Mouse (Mus musculus) ES-Bruce4 (cell line): ENCODE results near the gene 2510009E07Rik. TPM values are rescaled to one million over a fixed set of nuclear protein-coding genes. Genes with fewer than 3 reads are reported as not detected.

Source experiments
- H3K27ac ChIP-seq: 2 replicates; pipeline ENCODE4 v1.5.1; 2012; ENCODE audit warnings: low read length, inconsistent platforms; ENCODE audit not compliant: insufficient read depth
- H3K27me3 ChIP-seq: 2 replicates; pipeline ENCODE4 v1.6.1; 2012; ENCODE audit warnings: mild to moderate bottlenecking, low read length, inconsistent platforms; ENCODE audit not compliant: control insufficient read depth, poor library complexity, insufficient read depth, severe bottlenecking
- H3K36me3 ChIP-seq: 2 replicates; pipeline ENCODE4 v1.6.1; 2012; ENCODE audit warnings: inconsistent platforms, mild to moderate bottlenecking, low read length, moderate library complexity; ENCODE audit not compliant: control insufficient read depth, poor library complexity, insufficient read depth, severe bottlenecking
- H3K4me1 ChIP-seq: one replicate; pipeline ENCODE4 v1.8.1; 2011; ENCODE audit warnings: low read length; ENCODE audit not compliant: control insufficient read depth, insufficient read depth
- H3K4me3 ChIP-seq: 2 replicates; pipeline ENCODE4 v1.5.1; 2011; ENCODE audit warnings: low read depth, mild to moderate bottlenecking, low read length
- H3K9ac ChIP-seq: 2 replicates; pipeline ENCODE4 v1.6.1; 2012; ENCODE audit warnings: low read depth, mild to moderate bottlenecking, inconsistent platforms; ENCODE audit not compliant: poor library complexity, severe bottlenecking
- H3K9me3 ChIP-seq: replicated peaks from 2 replicates; pipeline ENCODE4 v1.6.1; 2012; ENCODE audit warnings: mild to moderate bottlenecking, low read length, inconsistent platforms; ENCODE audit not compliant: control insufficient read depth, poor library complexity, insufficient read depth, severe bottlenecking
- CTCF ChIP-seq: IDR thresholded peaks from one replicate; pipeline ENCODE4 v1.8.1; 2011; ENCODE audit warnings: low read depth, low read length
- EP300 ChIP-seq: IDR thresholded peaks from 2 replicates; pipeline ENCODE4 v1.6.1; 2011; ENCODE audit warnings: low read depth, low read length; ENCODE audit not compliant: insufficient read depth
- POLR2A ChIP-seq: IDR thresholded peaks from one replicate; pipeline ENCODE4 v1.8.1; 2011; ENCODE audit warnings: low read length; ENCODE audit not compliant: insufficient read depth
- polyA plus RNA-seq: library from polyadenylated mRNA; stranded (reverse); fragments of >200 nt; gene quantifications from 2 replicates; pipeline ENCODE4 v1.2.4, GENCODE M21; 2011; ENCODE audit warnings: low read depth; ENCODE audit not compliant: missing spikeins, insufficient read depth, insufficient read length

Gene 2510009E07Rik
- polyA plus RNA-seq, 1 experiment = 0.39 TPM

DNA sequence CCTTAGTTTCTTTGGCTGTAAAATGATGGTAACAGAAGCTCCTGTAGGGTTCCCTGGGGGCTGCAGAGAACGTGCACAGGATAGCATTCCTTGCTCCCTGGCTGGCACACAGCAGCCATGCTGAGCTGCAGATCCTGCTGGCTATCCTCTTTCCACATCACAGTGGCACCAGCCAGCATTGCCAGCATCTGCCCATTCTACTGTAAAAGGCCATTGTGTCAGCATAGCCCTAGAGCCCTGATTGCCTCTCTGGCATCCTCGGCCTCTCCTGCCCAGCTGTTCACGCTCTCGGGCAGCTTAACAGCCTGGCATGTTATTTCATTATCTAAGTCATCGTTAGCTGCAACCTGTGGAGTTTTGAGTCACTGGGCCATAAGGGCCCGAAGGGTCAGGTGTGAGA is 67.2 kb downstream of the 2510009E07Rik start:
- H3K27me3 ChIP-seq = no peaks in the 10 kb centered on the region
- H3K9me3 ChIP-seq = no peaks in the 10 kb centered on the region
- H3K27ac ChIP-seq = no peak overlapping the region
- no peaks in the 10 kb centered on the region for H3K4me1 ChIP-seq
- no peak overlapping the region for H3K4me3 ChIP-seq
- no peaks in the 10 kb centered on the region for H3K36me3 ChIP-seq
- H3K9ac ChIP-seq = no peak overlapping the region
- TF ChIP-seq POLR2A (no peak), EP300 (no peak), CTCF (no peak)

DNA sequence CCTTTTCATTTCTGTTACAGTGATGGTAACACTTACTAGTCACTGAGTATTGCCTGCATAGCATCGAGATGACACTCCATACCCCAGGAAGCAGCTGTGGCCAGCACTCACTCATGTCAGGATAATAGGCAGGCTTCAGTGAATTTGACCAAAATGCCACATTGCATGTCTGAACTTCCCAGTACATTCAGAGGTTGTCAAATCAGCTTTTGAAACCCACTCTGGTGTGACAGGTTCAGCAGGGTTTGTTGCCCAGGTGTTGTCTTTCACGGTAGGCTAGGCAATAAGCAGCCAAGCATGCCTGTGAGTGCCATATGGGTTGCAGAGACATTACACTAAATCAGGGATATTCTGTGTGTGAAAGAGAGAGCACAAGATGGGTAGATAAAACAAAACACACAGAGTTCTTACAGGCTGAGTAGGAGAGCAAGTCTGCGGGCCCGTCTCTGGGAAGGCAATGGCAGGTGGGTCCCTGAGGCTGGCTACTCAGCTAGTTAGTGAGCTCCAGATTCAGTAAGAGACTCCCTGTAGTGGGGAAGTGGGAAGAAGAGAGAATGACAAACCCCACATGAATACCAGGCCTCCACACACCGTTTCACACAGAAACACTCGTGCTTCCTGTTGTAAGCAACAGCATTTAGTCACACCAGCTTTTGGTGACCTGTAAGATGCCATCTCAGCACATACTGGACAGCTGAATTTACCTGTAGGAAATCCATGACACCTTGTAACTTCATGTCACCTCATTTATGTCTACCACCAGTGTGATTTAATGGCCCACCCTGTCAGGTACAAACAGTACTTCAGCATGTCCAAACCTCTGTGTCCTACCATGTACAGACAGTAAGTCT is 68.5 kb downstream of the 2510009E07Rik start:
- no peak for TF ChIP-seq EP300
- no peak for TF ChIP-seq POLR2A
- no peak for TF ChIP-seq CTCF
- Histone ChIP-seq H3K27ac (no peak overlapping the region), H3K4me3 (no peak overlapping the region), H3K9ac (no peak overlapping the region), H3K4me1 (no peaks in the 10 kb centered on the region), H3K36me3 (no peaks in the 10 kb centered on the region), H3K9me3 (no peaks in the 10 kb centered on the region), H3K27me3 (no peaks in the 10 kb centered on the region)

DNA sequence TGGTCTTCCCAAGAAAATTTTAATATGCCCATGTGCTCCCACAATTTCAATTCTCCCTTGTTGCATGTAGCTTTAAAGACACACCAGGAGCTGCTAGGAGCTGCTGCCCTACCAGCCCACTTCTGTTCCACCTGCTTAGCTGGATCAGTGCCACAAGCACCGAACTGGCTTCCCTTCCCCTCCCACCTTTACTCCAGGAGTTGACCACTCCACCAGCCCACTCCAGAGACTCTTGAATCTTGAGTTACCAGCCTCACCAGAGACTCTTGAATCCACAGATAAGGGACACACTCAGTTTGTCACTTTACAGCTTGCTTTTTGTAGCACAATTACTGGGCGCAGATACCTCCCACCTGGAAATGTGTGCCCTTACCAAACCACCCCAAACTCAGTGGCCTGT is 73.8 kb downstream of the 2510009E07Rik start:
- no peaks in the 10 kb centered on the region for H3K27me3 ChIP-seq
- no peaks in the 10 kb centered on the region for H3K4me1 ChIP-seq
- no peak overlapping the region for H3K9ac ChIP-seq
- no peaks in the 10 kb centered on the region for H3K9me3 ChIP-seq
- H3K27ac ChIP-seq = no peak overlapping the region
- no peak for TF ChIP-seq CTCF
- no peak for TF ChIP-seq EP300
- TF ChIP-seq POLR2A = no peak
- H3K4me3 ChIP-seq = no peak overlapping the region
- no peaks in the 10 kb centered on the region for H3K36me3 ChIP-seq

DNA sequence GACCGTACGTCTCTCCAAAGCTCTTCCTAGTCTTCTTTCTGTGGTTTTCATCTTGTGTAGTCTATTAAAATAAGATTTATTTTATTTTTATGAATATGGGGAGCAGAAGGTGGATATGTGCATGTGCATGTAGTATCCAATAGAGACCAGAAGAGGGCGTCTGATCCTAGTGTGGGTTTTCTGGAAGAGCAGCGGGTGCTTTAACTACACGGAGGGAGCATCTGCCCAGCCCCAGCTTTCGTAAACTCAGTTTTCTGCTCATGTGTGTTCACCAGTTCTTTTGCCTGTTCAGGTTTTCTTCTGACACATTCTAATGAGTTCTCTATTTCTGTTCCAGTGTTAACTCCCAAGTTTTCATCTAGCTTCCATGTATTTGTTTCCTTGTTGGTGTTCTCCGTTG is 78.7 kb downstream of the 2510009E07Rik start:
- H3K27me3 ChIP-seq = no peaks in the 10 kb centered on the region
- no peak overlapping the region for H3K9ac ChIP-seq
- H3K9me3 ChIP-seq = peaks cover 15% of the 10 kb centered on the region
- no peaks in the 10 kb centered on the region for H3K36me3 ChIP-seq
- TF ChIP-seq CTCF (peak; percentile 35), EP300 (no peak)
- no peak overlapping the region for H3K4me3 ChIP-seq
- no peak overlapping the region for H3K27ac ChIP-seq
- no peaks in the 10 kb centered on the region for H3K4me1 ChIP-seq

DNA sequence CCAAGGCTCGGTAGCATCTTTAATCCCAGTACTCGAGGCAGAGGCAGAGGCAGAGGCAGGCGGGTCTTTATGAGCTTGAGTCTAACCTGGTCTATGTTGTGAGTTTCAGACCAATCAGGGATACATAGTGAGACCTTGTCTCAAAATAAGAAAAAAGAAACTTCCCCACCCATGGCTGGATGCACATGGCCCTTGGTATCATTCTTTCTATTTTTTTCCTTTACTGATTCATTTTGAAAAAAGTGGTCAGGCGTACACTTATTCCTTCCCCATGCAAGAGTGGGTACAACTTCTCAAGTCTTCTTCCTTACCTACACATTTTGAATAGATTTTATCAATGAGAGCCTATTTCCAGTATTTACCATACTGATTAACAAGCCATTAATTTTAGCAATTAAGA is 84.0 kb downstream of the 2510009E07Rik start:
- Histone ChIP-seq H3K27ac (no peak overlapping the region), H3K9ac (no peak overlapping the region), H3K9me3 (peaks cover 15% of the 10 kb centered on the region), H3K36me3 (no peaks in the 10 kb centered on the region), H3K4me3 (no peak overlapping the region), H3K4me1 (no peaks in the 10 kb centered on the region), H3K27me3 (no peaks in the 10 kb centered on the region)
- TF ChIP-seq CTCF (no peak), EP300 (no peak), POLR2A (no peak)

DNA sequence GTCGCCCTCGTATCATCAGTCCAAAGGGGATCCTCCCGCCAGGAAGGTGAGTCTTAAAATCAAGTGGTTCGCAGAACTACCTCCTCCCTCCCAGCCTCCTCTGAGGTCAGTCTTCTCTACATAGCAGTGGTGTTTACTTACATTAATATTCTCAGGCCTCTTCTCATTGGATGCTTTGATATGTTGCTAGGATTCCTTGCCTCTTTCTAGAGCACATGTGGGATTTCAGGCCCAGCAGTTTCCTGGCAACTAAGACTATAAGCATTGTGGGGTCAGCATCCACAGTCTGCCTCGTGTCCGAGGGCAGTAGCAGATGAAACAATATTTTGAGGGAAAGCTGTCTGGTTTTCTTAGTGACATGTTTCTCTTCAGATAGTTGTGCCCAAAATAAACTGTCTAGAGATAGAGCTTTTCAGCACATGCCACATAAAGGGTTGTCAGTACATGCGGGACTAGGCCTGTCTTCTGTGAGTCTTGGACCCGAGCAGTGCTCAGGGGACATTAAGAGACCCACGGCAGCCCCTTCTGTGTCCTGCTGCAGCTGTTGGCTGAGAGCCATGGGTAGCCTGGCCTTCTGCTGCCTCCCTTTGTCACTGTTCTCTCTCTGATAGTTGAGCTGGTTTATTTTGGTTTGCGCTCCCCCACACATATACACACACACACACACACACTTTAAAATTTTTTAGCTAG is 86.1 kb downstream of the 2510009E07Rik start:
- Histone ChIP-seq H3K9ac (no peak overlapping the region), H3K4me3 (no peak overlapping the region), H3K9me3 (peaks cover 10% of the 10 kb centered on the region), H3K4me1 (no peaks in the 10 kb centered on the region), H3K36me3 (no peaks in the 10 kb centered on the region), H3K27me3 (no peaks in the 10 kb centered on the region), H3K27ac (no peak overlapping the region)
- TF ChIP-seq CTCF (no peak), POLR2A (no peak), EP300 (no peak)
